Mouse (Mus musculus): ENCODE data around the gene Napsa. TPM values are rescaled to one million over a fixed set of nuclear protein-coding genes. Genes with fewer than 3 reads are reported as not detected.
A peak's percentile ranks its signal among the peaks of the same experiment; 100 is the strongest.

Gene Napsa
- polyA plus RNA-seq, 1 experiment from 2014 or later = 1.4 TPM

DNA sequence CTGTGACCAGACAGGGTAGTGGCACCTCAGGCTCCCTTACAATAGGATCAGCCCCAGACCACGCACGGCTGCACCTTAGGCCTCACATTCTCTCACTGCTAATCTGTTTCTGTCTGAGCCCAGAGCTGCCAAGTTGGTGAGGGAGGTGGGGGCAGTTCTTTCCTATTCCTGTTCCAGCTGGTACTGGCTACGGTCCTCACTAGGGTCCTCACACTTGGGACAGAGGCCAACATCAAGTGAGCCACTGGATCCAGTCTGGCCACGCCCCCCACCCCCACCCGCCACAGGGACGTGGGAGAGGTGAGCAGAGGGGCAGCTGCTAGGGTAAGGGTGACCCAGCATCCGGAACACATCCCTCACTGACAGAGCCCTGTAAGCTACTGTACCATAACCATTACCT, 35.2 kb upstream of the Napsa start:
- Histone ChIP-seq H3K27me3 (replicated peaks; ENCODE audit: control insufficient read depth, insufficient read depth, low read length) (no peaks in the 10 kb centered on the region), H3K9ac (replicated peaks; ENCODE audit: low read depth, low read length) (no peak overlapping the region), H3K27ac (ENCODE audit: low read length) (no peak overlapping the region), H3K4me3 (replicated peaks; ENCODE audit: low read length) (no peak overlapping the region), H3K4me2 (ENCODE audit: low read length) (no peak overlapping the region), H3K9me3 (ENCODE audit: control insufficient read depth, low read length) (no peaks in the 10 kb centered on the region), H3K36me3 (ENCODE audit: control insufficient read depth, insufficient read depth) (no peaks in the 10 kb centered on the region), H3K4me1 (replicated peaks; ENCODE audit: control insufficient read depth, insufficient read depth, low read length) (no peaks in the 10 kb centered on the region)
- WGBS = 77% methylated on average over 7 of the region's 7 CpGs
- ATAC-seq = no peak

DNA sequence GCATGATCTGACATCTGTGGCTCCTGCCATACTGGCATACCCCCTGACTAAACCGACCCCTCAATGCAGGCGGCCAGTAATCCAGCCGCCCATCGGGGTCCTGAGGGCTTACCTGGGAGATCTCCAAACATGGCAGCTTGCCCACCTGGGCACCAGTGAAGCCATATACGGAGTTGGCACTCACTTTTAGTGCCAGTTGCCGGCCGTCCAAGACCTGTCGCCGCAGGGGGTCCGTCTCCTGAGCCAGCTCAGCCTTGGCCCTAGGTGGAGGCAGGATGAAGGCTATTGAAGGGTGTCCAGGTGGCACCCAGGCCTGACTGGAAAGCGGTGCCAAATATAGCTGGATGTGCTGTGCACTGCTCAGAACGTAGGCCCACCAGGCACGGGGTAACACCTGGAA, 34.7 kb upstream of the Napsa start:
- no peaks in the 10 kb centered on the region for H3K4me1 ChIP-seq (replicated peaks; ENCODE audit: control insufficient read depth, insufficient read depth, low read length)
- H3K36me3 ChIP-seq (ENCODE audit: control insufficient read depth, insufficient read depth) = no peaks in the 10 kb centered on the region
- no peaks in the 10 kb centered on the region for H3K27me3 ChIP-seq (replicated peaks; ENCODE audit: control insufficient read depth, insufficient read depth, low read length)
- no peak overlapping the region for H3K27ac ChIP-seq (ENCODE audit: low read length)
- no peak overlapping the region for H3K4me3 ChIP-seq (replicated peaks; ENCODE audit: low read length)
- no peak overlapping the region for H3K9ac ChIP-seq (replicated peaks; ENCODE audit: low read depth, low read length)
- 86% methylated on average over 13 of the region's 13 CpGs for WGBS
- no peak for ATAC-seq
- H3K4me2 ChIP-seq (ENCODE audit: low read length) = no peak overlapping the region
- H3K9me3 ChIP-seq (ENCODE audit: control insufficient read depth, low read length) = no peaks in the 10 kb centered on the region

DNA sequence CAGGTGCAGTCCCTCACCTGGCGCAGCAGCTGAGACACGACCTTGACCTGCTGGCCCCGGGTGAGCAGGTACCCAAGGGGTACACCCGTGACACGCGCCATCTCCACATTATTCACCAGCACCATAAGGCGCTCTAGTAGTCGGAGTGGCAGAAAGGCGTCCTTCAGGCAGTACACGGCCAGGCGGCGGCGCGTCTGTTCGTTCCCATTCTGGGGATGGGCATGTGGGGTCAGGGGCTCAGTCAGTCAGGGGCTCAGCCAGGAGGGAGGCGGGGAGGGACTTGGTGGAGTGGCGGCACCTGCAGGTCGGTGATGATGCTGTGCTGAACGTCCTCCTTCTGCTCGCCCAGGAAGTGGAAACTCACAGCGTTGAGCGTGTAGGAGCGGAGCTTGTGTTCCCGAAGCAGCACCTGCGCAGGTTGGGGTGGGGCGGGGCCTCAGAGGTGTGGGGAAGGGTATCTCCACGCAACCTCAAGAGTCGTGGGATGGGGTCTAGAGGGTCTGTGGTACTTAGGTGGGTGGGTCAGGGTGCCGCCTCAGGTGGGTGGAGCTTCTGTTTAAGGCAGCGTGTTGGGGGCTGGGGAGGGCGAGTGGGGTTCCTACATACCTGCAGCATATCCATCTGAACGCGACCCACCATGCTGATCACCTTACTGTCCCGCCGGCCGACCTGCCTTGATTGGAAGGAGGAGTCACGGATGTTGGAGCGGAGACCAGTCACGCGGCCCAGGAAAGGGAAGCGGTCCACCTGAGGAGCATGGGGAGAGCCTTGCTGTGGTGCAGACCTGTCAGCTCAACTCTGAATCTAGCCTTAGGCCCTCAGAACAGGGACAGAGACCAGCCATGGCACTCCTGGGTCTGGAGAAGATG, 33.2 kb upstream of the Napsa start:
- WGBS = 94% methylated on average over 41 of the region's 41 CpGs
- Histone ChIP-seq H3K4me3 (replicated peaks; ENCODE audit: low read length) (no peak overlapping the region), H3K27me3 (replicated peaks; ENCODE audit: control insufficient read depth, insufficient read depth, low read length) (no peaks in the 10 kb centered on the region), H3K9ac (replicated peaks; ENCODE audit: low read depth, low read length) (no peak overlapping the region), H3K4me2 (ENCODE audit: low read length) (no peak overlapping the region), H3K27ac (ENCODE audit: low read length) (no peak overlapping the region), H3K9me3 (ENCODE audit: control insufficient read depth, low read length) (no peaks in the 10 kb centered on the region), H3K36me3 (ENCODE audit: control insufficient read depth, insufficient read depth) (no peaks in the 10 kb centered on the region), H3K4me1 (replicated peaks; ENCODE audit: control insufficient read depth, insufficient read depth, low read length) (no peaks in the 10 kb centered on the region)
- no peak for ATAC-seq

DNA sequence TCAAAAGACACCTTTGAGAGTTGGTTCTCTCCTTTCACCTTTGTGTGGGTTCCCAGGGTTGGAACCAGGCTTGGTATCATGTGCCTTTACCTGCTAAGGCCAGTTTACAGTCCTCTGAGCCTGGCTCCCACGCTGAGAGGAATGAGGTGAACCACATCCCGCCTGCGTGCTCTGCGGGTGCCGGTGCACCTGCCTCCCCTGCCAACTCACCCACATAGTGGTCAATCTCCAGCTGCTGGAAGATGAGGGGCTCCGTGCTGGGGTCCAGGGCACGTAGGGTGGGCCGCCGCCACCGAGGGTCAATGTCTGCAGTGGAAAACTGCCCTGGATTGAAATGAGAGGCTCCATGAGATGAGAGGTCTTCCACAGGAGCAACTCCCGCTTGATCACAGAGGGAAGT, 29.6 kb upstream of the Napsa start:
- no peaks in the 10 kb centered on the region for H3K36me3 ChIP-seq (ENCODE audit: control insufficient read depth, insufficient read depth)

DNA sequence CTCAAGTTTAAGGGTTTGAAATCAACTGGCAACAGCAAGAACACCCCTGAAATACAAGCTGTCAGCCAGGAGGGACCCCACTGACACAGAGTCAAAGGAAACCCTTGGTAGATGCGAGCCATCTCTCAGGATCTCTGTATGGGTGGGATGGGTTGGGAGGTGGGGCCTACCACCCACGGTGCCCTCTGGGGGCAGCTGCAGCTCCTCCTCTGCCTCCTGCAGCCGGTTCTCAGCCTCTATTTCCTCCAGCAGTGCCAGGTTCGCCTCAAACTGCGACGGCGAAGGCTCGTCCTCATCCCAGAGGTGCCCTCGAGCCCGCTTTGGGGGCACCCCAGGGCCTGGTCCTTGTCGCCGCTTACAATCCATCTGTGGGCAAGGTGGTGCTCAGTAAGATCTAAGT, 29.1 kb upstream of the Napsa start:
- WGBS = 76% methylated on average over 12 of the region's 12 CpGs
- ATAC-seq = no peak
- Histone ChIP-seq H3K27ac (ENCODE audit: low read length) (no peak overlapping the region), H3K4me3 (replicated peaks; ENCODE audit: low read length) (no peak overlapping the region), H3K27me3 (replicated peaks; ENCODE audit: control insufficient read depth, insufficient read depth, low read length) (no peaks in the 10 kb centered on the region), H3K4me1 (replicated peaks; ENCODE audit: control insufficient read depth, insufficient read depth, low read length) (peaks cover 9% of the 10 kb centered on the region), H3K4me2 (ENCODE audit: low read length) (no peak overlapping the region), H3K36me3 (ENCODE audit: control insufficient read depth, insufficient read depth) (no peaks in the 10 kb centered on the region), H3K9me3 (ENCODE audit: control insufficient read depth, low read length) (no peaks in the 10 kb centered on the region), H3K9ac (replicated peaks; ENCODE audit: low read depth, low read length) (no peak overlapping the region)

More for the DNA sequence above, 29.6 kb upstream of the Napsa start:
- no peak for ATAC-seq
- Histone ChIP-seq H3K4me1 (replicated peaks; ENCODE audit: control insufficient read depth, insufficient read depth, low read length) (peaks cover 4% of the 10 kb centered on the region), H3K4me3 (replicated peaks; ENCODE audit: low read length) (no peak overlapping the region), H3K27ac (ENCODE audit: low read length) (no peak overlapping the region), H3K9me3 (ENCODE audit: control insufficient read depth, low read length) (no peaks in the 10 kb centered on the region), H3K4me2 (ENCODE audit: low read length) (no peak overlapping the region), H3K9ac (replicated peaks; ENCODE audit: low read depth, low read length) (no peak overlapping the region), H3K27me3 (replicated peaks; ENCODE audit: control insufficient read depth, insufficient read depth, low read length) (no peaks in the 10 kb centered on the region)
- 94% methylated on average over 11 of the region's 11 CpGs for WGBS

DNA sequence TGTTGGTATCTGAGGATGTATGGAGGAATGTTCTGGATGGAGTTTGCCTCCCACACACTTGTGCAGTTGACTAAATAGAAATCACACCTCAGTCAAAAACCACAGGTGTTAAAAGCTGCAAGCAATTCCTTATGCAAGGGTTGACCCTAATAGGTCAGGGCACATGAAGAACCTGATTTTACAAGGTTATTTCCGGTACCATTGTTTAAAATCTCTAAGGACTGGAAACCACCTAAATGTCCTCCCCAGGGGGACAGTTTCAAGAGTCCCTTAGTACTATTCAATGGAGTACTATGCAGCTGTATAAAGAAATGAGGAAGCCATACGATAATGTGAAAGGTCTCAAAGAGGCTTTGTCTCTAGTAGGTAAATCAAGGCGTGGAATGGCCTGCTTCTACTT, 25.9 kb upstream of the Napsa start:
- Histone ChIP-seq H3K27ac (ENCODE audit: low read length) (no peak overlapping the region), H3K4me2 (ENCODE audit: low read length) (no peak overlapping the region), H3K27me3 (replicated peaks; ENCODE audit: control insufficient read depth, insufficient read depth, low read length) (no peaks in the 10 kb centered on the region), H3K4me1 (replicated peaks; ENCODE audit: control insufficient read depth, insufficient read depth, low read length) (peaks cover 12% of the 10 kb centered on the region), H3K9ac (replicated peaks; ENCODE audit: low read depth, low read length) (no peak overlapping the region), H3K36me3 (ENCODE audit: control insufficient read depth, insufficient read depth) (peaks cover 8% of the 10 kb centered on the region), H3K4me3 (replicated peaks; ENCODE audit: low read length) (no peak overlapping the region), H3K9me3 (ENCODE audit: control insufficient read depth, low read length) (no peaks in the 10 kb centered on the region)
- ATAC-seq = no peak
- WGBS = 94% methylated on average over 3 of the region's 3 CpGs

DNA sequence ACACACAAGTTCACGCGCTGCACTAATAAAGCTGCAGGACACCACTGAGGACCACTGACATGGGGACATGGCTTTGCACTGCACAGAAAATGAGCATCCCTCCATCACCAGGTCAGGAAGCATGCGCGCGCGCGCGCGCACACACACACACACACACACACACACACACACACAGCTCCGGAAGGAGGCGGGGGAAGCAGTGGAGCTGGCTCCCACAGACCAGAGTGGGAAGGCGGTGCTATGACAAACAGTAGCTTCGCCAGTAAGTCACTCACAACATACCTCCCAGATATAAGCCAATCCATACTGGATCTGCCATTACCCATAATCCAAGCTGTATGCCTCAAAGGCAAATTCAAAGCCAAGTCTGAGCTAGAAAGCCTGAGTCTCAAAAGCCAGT, 25.1 kb upstream of the Napsa start:
- WGBS = 95% methylated on average over 13 of the region's 13 CpGs
- H3K27me3 ChIP-seq (replicated peaks; ENCODE audit: control insufficient read depth, insufficient read depth, low read length) = no peaks in the 10 kb centered on the region
- ATAC-seq = no peak
- no peak overlapping the region for H3K27ac ChIP-seq (ENCODE audit: low read length)
- H3K36me3 ChIP-seq (ENCODE audit: control insufficient read depth, insufficient read depth) = peaks cover 10% of the 10 kb centered on the region
- no peak overlapping the region for H3K4me3 ChIP-seq (replicated peaks; ENCODE audit: low read length)
- H3K9me3 ChIP-seq (ENCODE audit: control insufficient read depth, low read length) = no peaks in the 10 kb centered on the region
- no peak overlapping the region for H3K9ac ChIP-seq (replicated peaks; ENCODE audit: low read depth, low read length)
- H3K4me2 ChIP-seq (ENCODE audit: low read length) = no peak overlapping the region
- peaks cover 12% of the 10 kb centered on the region for H3K4me1 ChIP-seq (replicated peaks; ENCODE audit: control insufficient read depth, insufficient read depth, low read length)

DNA sequence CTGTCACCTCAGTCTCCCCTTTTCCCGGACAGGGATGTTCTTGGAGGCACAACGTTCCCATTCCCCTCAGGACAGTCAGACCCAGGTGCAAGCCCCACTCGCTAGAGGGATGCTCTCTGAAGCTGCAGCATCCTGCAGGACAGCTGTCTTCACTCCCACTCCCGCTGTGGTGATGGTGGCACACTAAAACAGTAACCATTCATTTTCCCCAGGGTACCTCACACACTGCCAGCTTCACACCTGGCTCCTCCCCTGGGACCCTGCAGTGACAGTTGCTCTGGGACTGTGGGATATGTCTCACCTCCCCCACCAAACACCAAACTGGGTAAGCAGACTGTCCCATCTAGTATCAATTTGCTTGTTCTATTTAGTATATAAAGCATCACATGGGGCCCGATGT, 24.5 kb upstream of the Napsa start:
- H3K27me3 ChIP-seq (replicated peaks; ENCODE audit: control insufficient read depth, insufficient read depth, low read length) = no peaks in the 10 kb centered on the region
- H3K4me1 ChIP-seq (replicated peaks; ENCODE audit: control insufficient read depth, insufficient read depth, low read length) = peaks cover 16% of the 10 kb centered on the region
- H3K9me3 ChIP-seq (ENCODE audit: control insufficient read depth, low read length) = no peaks in the 10 kb centered on the region
- WGBS = 28% methylated on average over 5 of the region's 5 CpGs
- no peak overlapping the region for H3K27ac ChIP-seq (ENCODE audit: low read length)
- ATAC-seq = no peak
- peaks cover 10% of the 10 kb centered on the region for H3K36me3 ChIP-seq (ENCODE audit: control insufficient read depth, insufficient read depth)
- peak overlapping the region; percentile 95 for H3K4me2 ChIP-seq (ENCODE audit: low read length)
- peak overlapping the region; percentile 59 for H3K9ac ChIP-seq (replicated peaks; ENCODE audit: low read depth, low read length)
- peak overlapping the region; percentile 59 for H3K4me3 ChIP-seq (replicated peaks; ENCODE audit: low read length)

DNA sequence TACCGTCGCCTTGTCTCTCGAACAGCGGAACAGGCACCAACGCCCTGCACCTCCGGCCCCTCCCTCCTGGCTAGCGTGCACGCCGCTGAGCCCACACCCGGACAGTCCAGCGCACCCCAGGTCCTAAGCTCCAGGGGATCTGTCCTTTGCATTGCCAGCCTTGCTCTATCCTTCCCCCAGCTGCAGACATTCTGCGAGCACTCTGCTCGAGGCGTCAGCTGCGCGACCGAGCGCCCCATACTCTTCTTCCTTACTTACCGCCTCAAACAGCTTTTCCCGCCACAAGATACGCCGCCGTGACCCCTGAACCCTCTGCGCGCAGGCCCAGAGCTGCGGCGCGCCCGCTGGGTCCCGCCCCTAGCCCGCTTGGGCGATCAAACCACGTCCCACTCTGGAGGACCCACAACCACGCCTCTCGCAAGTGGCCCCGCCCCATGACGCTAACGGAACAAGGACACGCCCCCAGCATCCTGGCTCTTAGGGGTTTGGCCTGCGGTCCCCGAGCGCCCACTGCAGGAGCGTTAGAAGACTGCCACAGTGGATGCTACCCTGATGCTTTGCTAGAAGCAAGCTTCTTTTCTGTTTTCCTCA, 23.6 kb upstream of the Napsa start, which contains the start of gene Pold1:
Gene Pold1, minus strand, starts transcription at position 353 of the 591 bp plus-strand sequence.
- Histone ChIP-seq H3K27me3 (replicated peaks; ENCODE audit: control insufficient read depth, insufficient read depth, low read length) (no peaks in the 10 kb centered on the region), H3K9ac (replicated peaks; ENCODE audit: low read depth, low read length) (peak within 1 kb of the TSS; percentile 59), H3K4me2 (ENCODE audit: low read length) (peak within 1 kb of the TSS; percentile 95), H3K9me3 (ENCODE audit: control insufficient read depth, low read length) (no peaks in the 10 kb centered on the region), H3K4me1 (replicated peaks; ENCODE audit: control insufficient read depth, insufficient read depth, low read length) (peaks cover 22% of the 10 kb centered on the region), H3K36me3 (ENCODE audit: control insufficient read depth, insufficient read depth) (peaks cover 10% of the 10 kb centered on the region), H3K27ac (ENCODE audit: low read length) (peak within 1 kb of the TSS; percentile 62; the same call in 1 of the 2 replicates), H3K4me3 (replicated peaks; ENCODE audit: low read length) (peak within 1 kb of the TSS; percentile 59)
- peak; percentile 95 for ATAC-seq
- under 1% methylated on average over 43 of the region's 43 CpGs for WGBS
